Mouse (Mus musculus) left cerebral cortex, postnatal 10 days (tissue): ENCODE measurements around the gene Cux1. TPM values are rescaled to one million over a fixed set of nuclear protein-coding genes. Genes with fewer than 3 reads are reported as not detected.

Experiments used
- DNase-seq, 2 experiments: peaks; one replicate each; pipeline ENCODE4 v3.0.0; 2021 to 2022; ENCODE audit warnings: low spot score in 2 of 2, mixed read lengths in 1 of 2; ENCODE audit errors: extremely low spot score in 1 of 2
- intact Hi-C: fragments of 180-260 bp; cut with DNase I; formaldehyde crosslinking; loops from one replicate; pipeline ENCODE4 v1.15.1; 2025
- total RNA-seq, 2 experiments: library from RNA; stranded (reverse); gene quantifications; 2 replicates each; pipeline ENCODE4 v1.2.3; 2021

Cux1 gene
- total RNA-seq, 2 experiments from 2014 or later = 127 to 133 TPM

DNA sequence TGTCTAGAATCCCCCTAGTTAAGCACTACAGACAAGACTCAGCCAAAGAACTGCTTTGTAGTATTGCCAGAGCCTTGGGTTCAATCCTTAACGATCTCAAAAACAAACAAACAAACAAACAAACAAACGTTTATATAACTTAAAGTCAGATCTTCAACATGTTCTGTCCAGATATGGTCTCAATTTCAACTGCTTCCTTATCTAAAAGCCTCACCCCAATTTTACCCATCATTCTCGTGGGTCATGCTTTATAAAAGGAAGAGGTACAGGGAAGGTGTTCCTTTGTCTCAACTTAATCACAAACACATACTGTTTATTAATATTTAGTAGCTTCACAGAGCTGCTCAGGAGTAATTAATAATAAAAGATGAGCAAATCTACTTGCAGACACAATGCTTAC lies 146.9 kb downstream of the Cux1 start:
- DNase-seq = no peak
- intact Hi-C loops = no loop called here

DNA sequence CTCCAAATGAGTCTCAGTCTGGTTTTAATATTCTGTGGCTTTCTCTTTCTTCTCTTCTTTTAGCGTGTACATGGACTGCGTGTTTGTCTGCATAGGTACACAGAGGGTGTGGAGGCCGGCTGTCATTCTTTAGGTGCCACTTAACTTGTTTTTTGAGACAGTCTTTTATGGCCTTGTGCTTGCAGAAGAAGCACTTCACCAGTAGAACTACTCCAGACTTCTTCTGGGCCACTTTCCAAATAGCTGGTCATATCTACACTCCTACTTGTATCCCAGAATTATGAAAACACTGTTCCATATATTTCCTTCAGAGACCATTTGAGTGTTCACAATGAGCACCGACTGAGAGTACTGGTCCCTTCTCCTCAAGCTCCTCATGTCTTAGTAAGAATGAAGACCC lies 149.4 kb downstream of the Cux1 start:
- DNase-seq = no peak
- intact Hi-C loops = no loop called here

DNA sequence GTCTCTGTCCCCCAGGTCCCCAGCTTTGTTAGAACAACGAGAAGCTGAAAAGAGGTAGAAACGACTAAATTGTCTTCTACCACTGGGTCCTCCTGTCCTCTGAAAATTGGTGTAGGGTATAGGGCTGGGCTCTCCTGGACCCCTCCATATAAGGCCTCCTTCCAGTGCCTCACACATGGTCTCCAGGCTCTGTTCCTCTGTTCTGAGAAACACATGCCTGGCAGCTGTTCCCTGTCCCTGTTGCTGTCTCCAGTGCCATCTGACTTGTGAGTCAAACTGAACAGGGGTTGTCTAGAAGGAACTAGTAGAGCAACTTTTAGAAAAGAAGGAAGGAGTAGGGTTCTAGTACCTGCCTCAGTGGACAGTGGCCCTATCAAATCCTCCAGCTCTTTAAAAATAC lies 152.8 kb downstream of the Cux1 start:
- no peak for DNase-seq
- intact Hi-C loops = no loop called here

DNA sequence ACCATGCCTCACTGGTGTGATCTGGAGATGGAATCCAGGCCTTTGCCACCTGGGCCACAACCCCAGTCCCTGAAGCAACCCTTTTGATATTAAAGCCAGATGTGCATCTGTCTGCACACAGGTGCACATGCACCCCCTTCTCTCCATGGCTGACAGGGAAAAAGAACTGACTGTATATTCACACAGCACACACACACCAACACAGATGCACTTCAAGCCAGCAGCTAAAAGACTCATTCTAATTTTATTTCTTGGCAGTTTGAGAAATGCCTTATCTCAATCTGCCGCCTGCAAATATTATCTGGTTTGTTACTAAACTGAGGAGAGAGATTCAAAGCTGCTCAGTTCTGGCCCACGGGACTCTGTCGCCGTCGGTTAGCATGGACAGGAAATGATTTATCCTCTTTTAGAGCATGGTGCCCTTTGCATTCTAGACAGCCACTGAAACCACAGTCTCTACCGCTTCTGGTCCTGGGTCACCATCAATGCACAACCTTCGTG lies 156.6 kb downstream of the Cux1 start:
- peak in 1 of 2 experiments; percentile 31 for DNase-seq
- intact Hi-C loops = no loop called here

DNA sequence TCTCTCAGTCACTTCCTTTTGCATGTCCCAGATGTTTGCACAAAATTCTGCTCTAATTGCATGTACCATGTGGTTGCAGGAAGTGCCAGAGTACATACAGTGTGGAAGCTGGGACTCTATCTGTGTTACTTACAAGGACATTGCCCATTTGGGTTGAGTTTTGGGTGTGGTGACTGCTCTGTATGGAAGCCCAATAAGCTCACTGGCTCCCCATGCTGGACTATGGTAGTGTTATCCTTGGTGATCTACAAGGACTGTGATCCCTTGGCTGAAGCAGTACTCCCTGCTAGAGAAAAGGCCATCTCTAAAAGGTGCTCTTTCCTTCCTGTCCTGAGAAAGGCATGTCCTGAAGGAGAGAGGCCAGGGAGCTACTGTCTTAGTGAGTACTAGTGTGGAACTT lies 160.9 kb downstream of the Cux1 start:
- no peak for DNase-seq

DNA sequence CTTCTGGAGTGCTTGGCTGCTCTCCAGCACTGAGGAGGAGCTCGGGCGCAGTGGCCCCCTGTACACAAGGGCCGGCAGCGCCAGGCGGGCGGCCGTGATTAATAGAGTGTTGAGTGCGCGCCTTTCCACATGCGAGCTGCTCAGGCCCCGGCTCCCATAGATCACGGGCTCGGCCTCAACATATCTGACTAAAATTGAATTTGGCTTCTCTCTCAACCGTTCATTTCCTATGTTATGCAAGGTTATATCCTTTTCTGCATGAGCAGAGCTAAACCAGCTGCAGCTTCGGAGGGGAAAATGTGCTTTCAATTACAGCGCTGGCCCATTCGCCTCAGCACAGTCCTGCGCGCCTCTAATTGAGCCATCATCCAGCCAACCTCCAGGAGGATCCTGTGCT lies 163.7 kb downstream of the Cux1 start:
- intact Hi-C loops = no loop called here
- DNase-seq = peak in 1 of 2 experiments; percentile 64

More for the DNA sequence above, 160.9 kb downstream of the Cux1 start:
- intact Hi-C loops = no loop called here

DNA sequence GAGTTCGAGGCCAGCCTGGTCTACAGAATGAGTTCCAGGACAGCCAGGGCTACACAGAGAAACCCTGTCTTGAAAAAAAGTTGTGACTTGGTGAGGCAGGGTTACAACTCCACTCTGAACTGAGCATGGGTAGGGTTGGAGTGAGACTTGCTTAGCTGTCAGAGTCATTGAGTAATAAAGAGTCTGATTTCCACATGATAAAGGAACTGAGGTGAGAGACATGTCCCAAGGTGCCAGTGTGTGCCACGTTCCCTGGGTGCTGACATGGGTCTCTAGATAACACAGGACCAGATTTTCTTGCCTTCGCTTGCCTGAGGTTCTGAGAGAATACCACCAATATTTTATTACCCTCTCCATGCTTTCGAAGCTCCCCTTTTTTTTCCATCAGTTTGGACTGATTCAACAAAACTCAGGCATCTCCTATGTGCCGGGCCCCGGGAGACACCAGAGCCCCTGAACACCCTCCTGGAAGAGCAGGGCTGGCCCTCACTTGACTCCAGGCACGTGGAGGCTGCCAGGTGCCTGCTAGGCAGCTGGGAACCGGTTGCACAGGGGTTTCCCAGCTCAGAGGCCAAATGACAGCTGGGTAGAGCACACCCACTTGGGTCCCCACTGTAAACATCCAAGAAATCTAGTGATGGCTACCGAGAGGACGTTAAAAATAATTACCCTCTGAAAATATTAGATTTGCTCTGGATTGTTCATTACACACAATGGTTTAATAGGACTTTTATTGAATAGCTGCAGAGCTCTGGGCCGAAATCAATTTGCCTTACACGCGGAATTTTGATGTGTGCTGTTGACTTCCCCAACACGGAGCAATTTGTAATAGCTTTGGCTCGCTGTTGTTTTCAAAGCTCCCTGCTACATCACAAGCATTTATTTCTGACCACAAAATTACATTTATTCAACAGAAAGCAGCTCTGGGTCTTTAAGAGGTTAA lies 164.4 kb downstream of the Cux1 start:
- intact Hi-C loops = no loop called here
- DNase-seq = no peak

DNA sequence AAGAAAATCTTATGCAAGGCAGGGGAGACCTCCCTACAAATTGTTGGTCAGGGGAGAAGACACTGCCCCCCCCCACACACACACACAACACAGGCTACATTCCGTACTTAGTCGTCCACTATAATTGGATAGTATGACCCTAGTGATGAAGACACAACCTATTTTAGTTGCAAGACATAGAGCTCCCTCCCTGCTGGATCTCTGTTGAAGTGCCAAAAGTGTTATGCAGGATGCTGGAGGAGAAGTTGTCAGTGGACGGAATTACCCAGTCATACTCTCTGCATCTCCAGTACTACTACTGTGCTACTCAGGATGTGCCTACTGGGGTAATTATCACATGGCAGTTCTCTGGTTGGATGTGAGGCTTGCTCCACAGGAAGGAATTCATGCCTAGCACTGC lies 168.6 kb downstream of the Cux1 start:
- intact Hi-C loops = no loop called here
- no peak for DNase-seq

DNA sequence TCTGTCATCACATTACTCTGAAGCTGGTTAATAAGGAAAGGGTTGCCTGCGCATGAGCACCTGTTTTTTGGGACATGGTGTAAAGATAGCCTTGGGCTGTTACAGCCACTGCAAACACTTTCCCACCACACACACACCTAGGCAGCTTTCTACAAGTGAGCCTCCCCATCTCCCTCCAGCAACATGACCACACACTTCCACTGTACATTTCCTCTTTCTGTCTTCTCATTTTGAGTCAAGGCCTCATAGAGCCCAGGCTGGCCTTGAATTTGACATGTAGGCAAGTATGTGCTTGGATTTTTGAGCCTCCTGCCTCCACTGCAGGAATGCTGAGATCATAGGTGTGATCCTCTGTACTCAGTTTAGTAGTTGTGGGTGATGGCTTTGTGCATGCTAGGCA lies 170.6 kb downstream of the Cux1 start:
- DNase-seq = no peak
- intact Hi-C loops = no loop called here

DNA sequence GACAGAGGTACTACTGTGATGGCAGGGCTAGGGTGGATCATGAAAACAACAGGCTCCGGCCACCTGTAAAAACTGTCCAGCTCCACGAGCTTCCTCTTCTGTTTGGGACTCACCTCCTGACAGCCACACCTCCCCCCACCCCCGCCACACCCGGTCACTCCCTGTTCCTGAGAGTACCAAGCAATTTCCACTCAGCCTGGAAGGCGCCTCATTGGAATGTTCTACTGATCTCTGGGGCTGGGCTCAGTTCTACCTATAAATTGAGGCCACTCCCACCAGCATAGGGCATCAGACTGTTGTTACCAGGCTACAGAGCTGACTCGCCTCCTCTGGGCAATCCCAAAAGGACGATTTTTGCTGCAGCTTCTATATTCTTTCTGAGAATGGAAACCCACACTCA lies 171.0 kb downstream of the Cux1 start:
- no peak for DNase-seq
- intact Hi-C loops = no loop called here

DNA sequence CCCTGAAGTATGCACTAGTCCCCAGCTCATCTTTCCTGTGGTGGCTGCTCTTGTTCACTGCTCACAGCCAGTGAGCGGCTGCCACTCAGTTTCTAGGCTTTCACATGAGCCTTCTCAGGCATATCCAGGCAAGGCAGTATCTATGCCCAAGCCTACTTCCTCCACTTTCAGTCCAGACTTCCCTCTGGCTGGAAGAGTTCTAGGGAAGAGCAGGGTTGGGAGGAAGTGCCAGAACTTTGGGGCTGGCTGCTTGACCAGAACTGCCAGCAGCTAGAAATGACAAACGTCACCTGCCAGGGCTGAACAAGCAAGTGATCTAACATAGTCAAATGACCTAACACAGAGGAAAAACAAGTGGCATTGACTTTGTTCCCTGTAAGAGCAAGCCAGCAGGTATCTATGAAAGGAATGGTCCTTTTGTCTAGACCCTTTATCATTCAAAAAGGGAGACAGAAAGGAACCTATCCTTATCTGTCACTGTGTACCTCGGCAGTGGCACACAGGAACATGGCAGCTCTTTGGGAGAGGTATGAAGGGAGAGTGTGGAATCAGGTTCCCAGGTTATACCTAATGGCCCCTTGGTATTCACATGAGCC lies 171.6 kb downstream of the Cux1 start:
- no peak for DNase-seq
- intact Hi-C loops = no loop called here

DNA sequence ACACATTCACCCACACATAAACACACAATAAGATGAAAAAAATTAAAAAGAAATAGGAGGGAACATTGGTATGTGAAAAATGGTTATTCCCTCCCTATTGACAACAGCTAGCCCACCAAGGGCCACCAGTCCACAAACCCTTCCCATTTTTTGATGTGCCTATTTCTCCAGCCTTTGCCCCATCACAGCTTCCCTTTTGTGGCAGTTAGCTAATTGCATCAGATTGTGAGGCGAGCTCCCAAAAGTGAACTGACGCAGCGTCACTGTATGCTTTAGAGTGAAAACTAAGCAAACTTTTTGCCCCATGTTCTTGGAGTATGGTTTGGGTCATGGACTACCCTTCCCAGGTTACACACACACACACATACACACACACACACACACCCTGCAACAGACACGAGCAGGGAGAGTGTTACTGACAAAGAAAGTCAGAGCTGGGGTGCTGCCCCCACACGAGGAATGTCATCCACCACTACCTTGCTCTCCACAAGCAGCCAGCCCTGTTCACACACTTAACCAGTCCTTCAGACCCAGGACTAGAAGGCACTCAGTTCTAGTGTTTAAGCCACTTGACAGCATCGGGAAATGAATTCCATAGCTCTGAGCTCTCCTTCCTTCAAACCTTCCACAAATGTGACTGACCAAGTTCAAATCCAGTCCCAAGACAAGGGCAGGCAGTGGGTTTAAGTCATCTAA lies 172.6 kb downstream of the Cux1 start:
- no peak for DNase-seq
- intact Hi-C loops = no loop called here

DNA sequence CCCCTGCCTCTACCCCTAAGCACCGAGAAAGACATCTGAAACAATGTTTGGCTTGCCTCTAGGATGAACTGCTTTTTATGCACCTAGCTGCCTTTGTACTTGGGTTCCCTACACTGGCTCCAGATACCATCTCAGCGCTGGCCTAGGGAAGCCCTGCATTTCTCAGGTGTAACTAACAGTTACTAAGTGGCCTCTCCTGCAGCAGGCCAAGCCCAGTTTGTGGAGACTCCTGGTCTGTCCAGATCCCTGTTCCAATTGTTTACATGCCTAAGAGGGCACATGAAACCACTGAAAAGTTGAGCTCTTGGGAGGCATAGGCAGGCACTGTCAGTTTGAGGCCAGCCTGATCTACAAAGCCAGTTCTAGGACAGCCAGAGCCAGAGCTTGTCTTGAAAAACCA lies 173.7 kb downstream of the Cux1 start:
- DNase-seq = no peak
- intact Hi-C loops = no loop called here

DNA sequence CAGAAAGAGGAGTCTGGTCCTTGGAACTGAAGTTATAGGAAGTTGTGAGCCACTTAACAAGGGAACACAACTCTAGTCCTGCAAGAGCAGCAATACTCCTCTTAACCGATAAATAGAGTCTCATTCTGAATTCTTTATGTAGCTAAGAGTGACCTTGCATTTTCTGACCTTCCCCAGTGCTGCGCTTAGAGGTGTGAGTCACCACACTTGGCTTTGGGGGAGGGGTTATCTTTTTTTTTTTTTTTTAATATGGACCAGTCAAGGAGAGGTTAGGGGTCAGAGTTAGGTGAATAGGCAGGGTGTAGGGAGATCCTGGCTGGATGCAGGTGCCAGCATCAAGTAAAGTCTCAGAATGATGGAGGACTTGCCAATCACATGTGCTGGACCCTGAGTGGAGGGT lies 180.5 kb downstream of the Cux1 start:
- intact Hi-C loops = no loop called here
- DNase-seq = no peak

DNA sequence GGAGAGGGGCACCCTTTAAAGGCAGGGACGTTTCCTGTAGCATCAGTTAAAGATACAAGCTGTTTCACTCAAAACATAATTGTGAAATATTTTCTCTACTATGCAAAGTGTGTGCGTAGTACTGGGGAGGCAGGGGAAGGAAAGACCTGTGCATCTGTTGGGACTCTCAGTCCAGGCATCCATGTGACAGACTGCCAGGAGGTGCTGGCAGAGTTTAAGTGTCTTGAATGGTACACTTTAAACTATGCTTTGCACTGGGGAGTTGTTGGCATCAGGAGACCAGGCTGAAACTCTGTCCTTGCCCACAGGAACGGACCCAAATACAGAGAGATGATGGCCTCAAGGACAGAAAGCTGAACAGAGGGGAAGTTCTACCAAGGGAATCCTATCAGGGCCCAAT lies 182.1 kb downstream of the Cux1 start:
- intact Hi-C loops = no loop called here

DNA sequence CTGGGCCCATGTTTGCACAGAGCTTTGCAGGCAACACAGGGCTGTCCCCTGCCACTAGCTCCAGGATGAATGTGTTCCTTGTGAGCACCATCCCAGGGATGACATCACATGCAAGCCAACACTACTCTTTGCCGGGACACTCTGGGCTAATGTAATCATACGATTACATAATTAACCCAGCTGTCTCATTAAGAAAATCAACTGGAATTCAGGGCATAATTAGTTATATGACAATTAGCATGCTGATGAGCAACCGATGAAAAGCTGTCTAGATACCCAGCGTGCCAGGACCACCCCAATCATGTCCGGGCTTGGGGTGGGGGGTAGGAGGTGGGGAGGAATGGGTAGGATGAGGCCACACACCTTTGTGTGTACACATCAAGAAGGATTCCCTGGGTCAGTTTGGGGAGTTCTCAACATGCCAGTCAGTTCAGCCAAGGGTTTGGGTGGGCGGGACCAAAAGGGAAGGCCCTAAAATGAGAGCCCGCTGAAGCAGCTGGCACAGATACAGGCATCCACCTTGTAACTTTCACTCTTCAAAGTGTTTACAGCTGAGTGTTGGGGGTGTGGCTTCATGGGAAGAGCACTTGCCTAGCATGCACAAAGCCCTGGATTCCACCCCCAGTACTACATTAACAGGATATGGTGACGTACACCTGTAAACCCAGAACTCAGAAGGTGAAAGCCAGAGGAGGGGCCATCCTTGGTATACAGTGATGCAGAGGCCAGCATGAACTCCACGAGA lies 184.9 kb downstream of the Cux1 start:
- DNase-seq = no peak
- intact Hi-C loops = no loop called here

More for the DNA sequence above, 182.1 kb downstream of the Cux1 start:
- DNase-seq = no peak

DNA sequence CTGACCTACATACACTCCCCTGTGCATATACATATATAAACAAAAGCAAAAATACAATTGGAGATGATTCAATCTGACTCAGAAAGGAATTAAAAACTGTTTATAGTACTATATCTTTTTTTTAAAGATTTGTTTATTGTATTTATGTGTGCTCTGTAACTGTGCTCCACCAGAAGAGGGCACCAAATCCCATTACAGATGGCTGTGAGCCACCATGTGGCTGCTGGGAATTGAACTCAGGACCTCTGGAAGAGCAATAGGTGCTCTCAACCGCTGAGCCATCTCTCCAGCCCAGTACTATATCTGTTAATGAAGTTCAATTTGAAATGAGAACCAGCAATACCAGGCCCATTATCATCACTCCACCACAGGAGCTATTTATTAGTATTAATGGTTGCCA lies 187.9 kb downstream of the Cux1 start:
- intact Hi-C loops = no loop called here
- no peak for DNase-seq

DNA sequence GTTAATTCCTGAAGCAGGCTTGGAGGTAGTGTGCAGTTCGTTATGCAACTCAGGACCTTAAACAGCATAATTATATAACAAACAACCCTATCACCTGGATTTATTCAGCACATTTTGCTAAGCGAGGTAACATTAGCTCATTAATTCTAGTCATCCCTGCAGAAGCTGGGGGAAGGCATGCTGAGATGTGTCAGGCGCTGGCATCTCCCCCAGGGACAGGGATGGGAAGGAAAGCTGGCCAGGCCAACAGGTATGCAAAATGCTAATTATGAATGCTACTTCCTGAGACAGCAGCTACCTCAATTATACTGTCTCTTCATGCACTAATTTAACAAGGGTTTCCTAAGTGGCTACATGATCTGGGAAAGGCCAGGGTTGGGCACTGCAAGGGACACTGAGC lies 190.2 kb downstream of the Cux1 start:
- no peak for DNase-seq
- intact Hi-C loops = no loop called here

DNA sequence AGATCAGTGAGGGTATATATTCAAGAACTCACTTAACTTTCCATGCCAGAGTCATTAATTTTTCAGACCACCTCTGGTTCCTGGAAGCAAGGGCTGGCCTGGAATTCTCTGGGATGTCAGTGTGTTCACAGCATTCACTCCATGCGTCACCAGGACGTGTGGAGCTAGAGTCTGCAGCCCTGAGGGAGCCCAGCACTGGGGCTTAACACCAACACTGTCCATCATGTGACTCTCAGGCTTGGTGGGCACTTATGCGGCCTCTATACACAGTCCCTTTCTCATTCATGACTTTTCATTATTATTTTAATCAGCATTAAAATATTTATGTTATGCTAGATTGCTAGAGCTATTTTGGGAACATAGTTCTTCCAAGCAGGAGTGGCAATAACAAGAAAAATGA lies 191.9 kb downstream of the Cux1 start:
- intact Hi-C loops = no loop called here
- DNase-seq = no peak
